Comparison of ENCODE assay signal across 8 mouse cellular contexts in the genomic region with DNA sequence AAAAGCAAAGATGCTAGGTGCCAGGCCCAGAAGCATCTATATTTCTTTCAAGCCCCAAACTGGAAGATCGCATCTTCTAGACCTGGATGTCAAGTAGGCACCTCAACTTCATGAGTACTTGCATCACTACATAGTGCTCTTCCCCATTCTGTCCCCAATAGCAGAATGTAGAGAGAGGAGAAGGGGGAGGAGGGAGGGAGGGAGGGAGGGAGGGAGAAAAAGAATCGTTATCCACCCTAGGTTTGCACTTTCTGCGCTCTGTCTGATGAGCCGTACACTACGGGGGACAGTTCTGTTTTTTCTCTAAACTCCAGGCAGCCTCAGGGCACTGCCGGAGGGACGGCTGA. TPM values are rescaled to one million over a fixed set of nuclear protein-coding genes. Genes with fewer than 3 reads are reported as not detected.
DNase-seq lines count a peak whose midpoint lies in the region; ATAC-seq and TF ChIP-seq lines count a peak whose summit lies in the region.

A gene (plus strand): TSS at position 295 of the 347 bp plus-strand sequence.

- intact Hi-C loops in heart, adult 2 months (cut with DNase I): loop anchor here (1.0 kb wide), 1 partner anchor 82 kb away; a partner anchor contains a TSS

- H3K27me3 ChIP-seq in heart, adult 2 months (ENCODE audit: control insufficient read depth, insufficient read depth, low read length): no peaks in the 10 kb centered on the region; the same call in 1 of the 2 replicates
- no peaks in the 10 kb centered on the region for H3K27me3 ChIP-seq in heart, embryonic 13.5 days (replicated peaks)

- 26% methylated on average over 7 of the region's 7 CpGs for WGBS in heart, adult 2 months
- WGBS in heart, embryonic 13.5 days: 6% methylated on average over 7 of the region's 7 CpGs

- H3K4me2 ChIP-seq in heart, embryonic 13.5 days: peak within 1 kb of the TSS; percentile 97

- H3K36me3 ChIP-seq in heart, adult 2 months (ENCODE audit: control insufficient read depth, insufficient read depth, low read length): peaks cover 3% of the 10 kb centered on the region; the same call in 1 of the 2 replicates
- H3K36me3 ChIP-seq in heart, embryonic 13.5 days: no peaks in the 10 kb centered on the region

- H3K27ac ChIP-seq in heart, adult 2 months: peak within 1 kb of the TSS; percentile 90
- peak within 1 kb of the TSS; percentile 82 for H3K27ac ChIP-seq in heart, embryonic 13.5 days (replicated peaks)

- peak; percentile 21; the same call in 1 of the 2 replicates for ATAC-seq in heart, embryonic 13.5 days (ENCODE audit: extremely low read depth, insufficient number of reproducible peaks, low FRiP score, low TSS enrichment)
- ATAC-seq in monocyte, adult 5-6 weeks (replicated peaks; ENCODE audit: insufficient number of reproducible peaks, low FRiP score, low TSS enrichment, poor library complexity, severe bottlenecking): peak; percentile 16

- TF ChIP-seq CTCF in heart, adult 2 months (IDR thresholded peaks at IDR 0.05): no peak

- no peaks in the 10 kb centered on the region for H3K9me3 ChIP-seq in heart, embryonic 13.5 days

- H3K79me2 ChIP-seq in heart, adult 2 months (replicated peaks; ENCODE audit: control insufficient read depth, insufficient read depth, low read length): peaks cover 2% of the 10 kb centered on the region; the same call in 1 of the 2 replicates

- peak within 1 kb of the TSS; percentile 72 for H3K4me3 ChIP-seq in heart, adult 2 months
- H3K4me3 ChIP-seq in heart, embryonic 13.5 days: peak within 1 kb of the TSS; percentile 93

- H3K9ac ChIP-seq in heart, adult 2 months (ENCODE audit: low read depth, low read length): peak within 1 kb of the TSS; percentile 96
- H3K9ac ChIP-seq in heart, embryonic 13.5 days: peak within 1 kb of the TSS; percentile 90

- no peaks in the 10 kb centered on the region; the same call in 1 of the 2 replicates for H3K4me1 ChIP-seq in heart, adult 2 months (ENCODE audit: control insufficient read depth, insufficient read depth, low read length)
- peaks cover 18% of the 10 kb centered on the region for H3K4me1 ChIP-seq in heart, embryonic 13.5 days

- no peak for DNase-seq in heart, adult 2 months
- no peak for DNase-seq in heart, adult 11 months
- DNase-seq in adrenal gland, postnatal 10 days: no peak
- no peak for DNase-seq in left cerebral cortex, adult 8-10 months (ENCODE audit: low spot score in 2 of 2)
- DNase-seq in spleen, adult 18-20 months: no peak
- no peak for DNase-seq in gastrocnemius, postnatal 4 days (ENCODE audit: low spot score in 2 of 2)

- TF ChIP-seq EP300 in heart, adult 2 months (IDR thresholded peaks at IDR 0.05; ENCODE audit: insufficient read depth, low read depth, low read length): no peak

- no peak for TF ChIP-seq POLR2A in heart, adult 2 months (IDR thresholded peaks at IDR 0.05; ENCODE audit: insufficient read depth, low read depth, low read length)

RNA-seq across cellular contexts. Expression of the gene that starts here (rescaled TPM):
- 10 to 100 TPM; 20.4 to 21.4 TPM for total RNA-seq in heart, adult 2 months (2021)
- 6.6 and 15.8 TPM in 2 replicates for polyA plus RNA-seq in heart, adult 2 months (2012; rRNA removed)
- total RNA-seq in adrenal gland, postnatal 10 days (2021): 10 to 100 TPM; 14.2 to 18.1 TPM
- polyA plus RNA-seq in heart, embryonic 13.5 days (2015; fragmentation: Nextera tagmentation; extraction: Ambion mirVana): 16.9 and 18.6 TPM in 2 replicates
- total RNA-seq in left cerebral cortex, adult 8-10 months (2022): 10 to 100 TPM; 25.4 to 27.5 (median 26.7) TPM
- 1.8 to 6.3 TPM (median 4.2 TPM) in 3 replicates for total RNA-seq in monocyte, adult 5-6 weeks (2017)
- 1 to 10 TPM; 9.7 TPM for total RNA-seq in gastrocnemius, postnatal 4 days (2021)
